Mouse (Mus musculus) induced T-regulatory cell, adult 2 months (primary cell): ENCODE data around the gene Pabpc1l.
"Not testable (repeated sequence)": the region's sequence is repeated elsewhere in the genome, so short reads cannot be mapped to it uniquely, and the experiment has no call there.

Source experiments
- DNase-seq: peaks from one replicate; pipeline ENCODE4 v3.0.0-alpha.2; 2012; ENCODE audit warnings: low read depth

Pabpc1l gene

DNA sequence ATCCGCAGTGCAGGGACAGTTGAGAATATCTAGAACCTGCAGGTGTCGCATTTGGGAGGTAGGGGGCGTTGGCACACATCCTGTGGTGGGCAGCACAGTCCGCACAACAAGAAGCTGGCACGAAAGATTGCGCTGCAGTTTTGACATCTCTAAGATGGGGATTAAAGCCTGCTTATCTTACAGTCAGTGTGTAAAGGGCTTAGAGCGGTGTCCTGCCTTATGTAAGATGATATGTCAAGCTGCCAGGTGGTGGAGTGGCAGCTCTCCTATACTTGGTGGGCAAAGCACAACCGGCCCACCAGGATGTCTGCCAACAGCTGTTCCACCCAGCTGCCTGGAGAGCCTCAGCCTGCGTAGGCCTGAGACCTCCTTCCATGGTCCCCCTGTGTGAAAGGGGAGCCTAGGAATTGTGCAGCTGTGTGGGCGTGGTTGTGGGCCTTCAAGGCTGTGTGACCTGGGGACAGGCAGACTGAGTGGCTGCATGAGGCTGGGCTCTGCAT lies 11.3 kb downstream of the Pabpc1l start:
- peak; percentile 18 for DNase-seq

- DNase-seq: no peak
These were observed 13.3 kb downstream of the Pabpc1l start for GRCm38 (mm10) chr2:164038407-164039028.

DNA sequence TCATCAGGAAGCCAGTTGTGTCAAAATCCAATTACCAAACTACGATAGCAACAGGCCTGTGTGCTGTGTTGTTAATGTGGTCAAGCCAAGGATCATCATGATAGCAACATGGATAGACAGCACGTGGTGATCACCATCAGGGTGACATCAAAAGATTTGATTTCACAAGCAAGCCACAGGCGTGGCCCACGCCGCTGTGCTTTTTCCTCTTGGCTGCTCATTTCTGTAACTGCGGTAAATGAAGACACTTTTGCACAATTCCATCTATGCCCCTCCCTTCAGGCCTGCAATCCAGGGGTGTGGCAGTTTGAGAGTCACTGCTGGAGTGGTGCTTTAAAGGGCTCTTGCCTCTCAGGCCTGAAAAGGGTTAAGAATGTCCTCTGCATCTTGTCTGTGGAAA lies 15.7 kb downstream of the Pabpc1l start:
- DNase-seq: no peak

DNA sequence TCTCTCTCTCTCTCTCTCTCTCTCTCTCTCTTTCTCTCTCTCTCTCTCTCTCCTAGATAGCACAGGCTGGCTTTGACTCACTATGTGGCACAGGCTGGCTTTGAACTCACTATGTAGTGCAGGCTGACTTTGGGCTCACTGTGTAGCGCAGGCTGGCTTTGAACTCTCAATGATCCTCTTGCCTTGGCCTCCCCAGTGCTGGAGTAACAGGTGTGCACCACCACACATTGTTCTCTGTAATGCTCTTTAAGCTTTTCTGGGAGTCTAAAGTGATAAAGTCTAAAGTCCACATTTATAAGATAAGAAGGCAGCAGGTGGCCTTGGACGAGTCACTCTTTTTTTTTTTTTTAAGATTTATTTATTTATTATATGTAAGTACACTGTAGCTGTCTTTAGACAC lies 16.3 kb downstream of the Pabpc1l start:
- no peak for DNase-seq

GRCm38 (mm10) chr2:164047197-164047690 lies 22.0 kb downstream of the Pabpc1l start:
- peak; percentile 93 for DNase-seq

DNA sequence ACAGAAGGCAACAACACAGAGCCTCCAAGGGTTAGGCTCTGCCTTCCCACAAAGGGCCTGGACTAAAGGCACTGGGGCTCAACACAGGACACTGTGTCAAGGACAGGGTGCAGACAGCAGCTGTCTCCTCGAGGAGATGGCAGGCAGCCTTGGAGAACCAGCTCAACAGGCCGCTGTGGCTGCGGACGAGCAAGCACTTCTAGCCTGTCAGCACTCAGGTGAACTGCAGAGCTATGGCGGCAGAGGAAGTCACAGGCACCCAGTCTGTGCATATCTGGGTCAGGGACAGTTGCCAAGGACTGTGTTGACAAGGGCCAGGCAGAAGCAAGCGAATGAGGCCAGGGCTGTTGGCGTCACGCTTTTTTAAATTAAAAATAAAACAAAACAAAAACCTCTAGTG lies 28.5 kb downstream of the Pabpc1l start:
- DNase-seq: no peak

DNA sequence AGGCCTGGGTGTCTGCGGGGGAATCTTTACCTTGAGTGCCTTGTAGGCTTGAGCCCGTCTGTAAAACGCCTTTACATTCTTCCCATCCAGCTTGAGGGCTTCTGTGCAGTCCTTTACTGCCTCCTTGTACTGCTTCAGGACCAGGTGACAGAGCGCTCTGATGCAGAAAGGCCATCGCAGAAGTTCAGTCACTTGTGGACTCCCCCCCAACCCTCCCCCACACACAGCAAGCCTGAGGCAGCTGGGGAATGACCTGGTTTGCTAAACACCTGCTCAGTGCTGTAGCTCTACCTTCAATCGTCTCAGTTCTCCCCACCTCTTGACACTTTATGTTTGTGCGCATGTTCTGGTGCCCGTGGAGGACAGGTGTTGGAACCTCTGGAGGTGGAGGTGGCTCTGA lies 29.4 kb downstream of the Pabpc1l start:
- no peak for DNase-seq

DNA sequence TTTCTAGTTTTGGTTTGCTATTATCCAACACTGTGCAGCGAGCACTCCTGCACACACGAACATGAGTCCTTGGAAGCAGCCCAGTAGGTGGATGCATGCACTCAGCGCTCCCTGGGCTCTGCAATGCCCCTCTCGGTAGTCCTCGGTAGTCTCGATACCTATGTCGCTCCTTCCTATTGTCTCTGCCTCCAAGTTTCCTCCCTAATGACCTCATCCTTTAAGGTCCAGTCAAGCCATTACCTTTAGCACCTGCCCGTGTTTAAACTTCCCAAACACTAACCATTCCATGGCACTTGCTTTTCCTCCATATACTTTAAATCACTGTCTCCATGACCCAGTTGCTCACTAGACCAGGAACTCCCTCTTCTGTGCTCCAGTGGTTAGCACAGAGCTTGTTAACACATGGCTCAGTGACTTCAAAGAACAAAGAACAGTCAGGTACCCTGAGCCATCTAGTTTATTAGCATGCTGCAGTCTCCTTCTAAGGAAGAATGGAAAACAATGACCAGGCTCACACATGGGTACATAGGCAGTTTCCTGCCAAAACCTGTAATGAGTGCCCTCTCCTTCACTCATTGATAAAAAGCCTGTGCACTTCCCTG lies 34.5 kb downstream of the Pabpc1l start:
- DNase-seq: no peak

- DNase-seq: peak; percentile 75
These were observed 45.0 kb downstream of the Pabpc1l start, which contains the start of gene Stk4 for GRCm38 (mm10) chr2:164070142-164070764. Gene Stk4, plus strand, starts transcription at chr2:164070322.

DNA sequence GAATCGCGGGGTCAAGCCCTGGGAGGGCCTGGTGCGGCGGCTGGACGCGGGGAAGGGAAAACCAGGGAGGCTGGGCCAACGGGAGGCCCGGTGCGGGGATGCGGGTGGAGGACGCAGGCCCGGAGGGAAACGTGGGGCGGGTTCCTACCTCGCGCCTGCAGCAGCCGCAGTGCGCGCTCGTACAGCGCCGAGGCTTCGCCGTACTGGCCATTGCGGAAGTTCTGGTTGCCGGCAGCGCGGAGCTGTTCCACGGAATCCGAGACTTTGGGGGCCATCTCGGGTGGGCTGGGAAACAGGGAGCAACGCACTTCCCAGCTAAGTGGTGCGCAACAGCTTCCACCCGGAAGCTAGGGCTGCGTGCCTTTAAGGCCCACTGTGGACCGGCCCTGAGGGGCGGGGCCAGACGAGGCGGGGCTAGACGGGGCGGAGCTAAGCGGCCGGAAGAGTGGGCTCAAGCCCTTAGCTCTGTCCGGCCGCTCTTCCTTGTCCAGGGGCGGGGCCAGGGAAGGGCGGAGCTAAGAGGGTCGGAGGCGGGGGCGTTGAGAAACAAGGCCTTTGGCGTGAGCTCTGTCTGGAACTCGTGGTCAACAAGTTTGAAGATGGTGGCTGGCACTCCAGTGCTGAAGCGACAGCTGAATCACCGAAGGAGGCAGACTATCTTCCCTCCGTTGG lies 45.7 kb downstream of the Pabpc1l start, which contains the start of gene Tomm34:
Gene Tomm34 (minus strand): TSS at position 405 of the 672 bp plus-strand sequence.
- peak; percentile 94 for DNase-seq

DNA sequence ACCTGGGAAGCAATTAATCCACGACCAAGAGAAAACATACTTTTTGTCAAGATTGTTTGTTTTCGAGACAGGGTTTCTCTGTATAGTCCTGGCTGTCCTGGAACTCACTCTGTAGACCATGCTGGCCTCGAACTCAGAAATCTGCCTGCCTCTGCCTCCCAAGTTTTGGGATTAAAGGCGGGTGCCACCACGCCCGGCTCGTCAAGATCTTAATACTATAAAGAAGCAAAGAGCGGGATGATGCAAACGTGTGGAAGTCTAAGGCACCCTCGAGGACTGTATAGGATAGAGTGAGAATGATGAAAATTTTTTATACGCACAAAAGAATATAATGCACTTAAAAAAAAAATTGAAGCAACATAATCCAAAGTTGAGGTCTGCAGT lies 46.2 kb downstream of the Pabpc1l start:
- DNase-seq: not testable (repeated sequence)

DNA sequence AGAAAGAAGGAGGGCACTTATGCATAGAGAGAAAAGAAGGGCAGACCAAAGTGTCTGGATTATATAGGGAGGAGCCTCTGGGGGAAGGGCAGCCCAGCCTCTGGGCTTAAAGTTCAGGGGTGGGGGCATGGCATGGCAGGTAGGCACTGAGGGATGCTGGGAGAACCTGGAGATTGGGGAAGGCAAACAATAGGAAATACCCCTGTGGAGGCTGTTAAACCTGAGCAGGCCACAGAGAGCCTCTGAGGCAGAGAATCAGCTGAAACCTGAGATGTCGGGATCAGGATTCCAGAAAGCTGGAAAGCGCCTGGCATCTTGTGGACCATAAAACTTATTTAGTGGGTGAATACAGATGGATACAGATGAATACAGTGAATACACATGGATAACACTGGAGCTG lies 46.9 kb downstream of the Pabpc1l start:
- no peak for DNase-seq

- DNase-seq: no peak
These were observed 47.9 kb downstream of the Pabpc1l start for GRCm38 (mm10) chr2:164073120-164073519.

DNA sequence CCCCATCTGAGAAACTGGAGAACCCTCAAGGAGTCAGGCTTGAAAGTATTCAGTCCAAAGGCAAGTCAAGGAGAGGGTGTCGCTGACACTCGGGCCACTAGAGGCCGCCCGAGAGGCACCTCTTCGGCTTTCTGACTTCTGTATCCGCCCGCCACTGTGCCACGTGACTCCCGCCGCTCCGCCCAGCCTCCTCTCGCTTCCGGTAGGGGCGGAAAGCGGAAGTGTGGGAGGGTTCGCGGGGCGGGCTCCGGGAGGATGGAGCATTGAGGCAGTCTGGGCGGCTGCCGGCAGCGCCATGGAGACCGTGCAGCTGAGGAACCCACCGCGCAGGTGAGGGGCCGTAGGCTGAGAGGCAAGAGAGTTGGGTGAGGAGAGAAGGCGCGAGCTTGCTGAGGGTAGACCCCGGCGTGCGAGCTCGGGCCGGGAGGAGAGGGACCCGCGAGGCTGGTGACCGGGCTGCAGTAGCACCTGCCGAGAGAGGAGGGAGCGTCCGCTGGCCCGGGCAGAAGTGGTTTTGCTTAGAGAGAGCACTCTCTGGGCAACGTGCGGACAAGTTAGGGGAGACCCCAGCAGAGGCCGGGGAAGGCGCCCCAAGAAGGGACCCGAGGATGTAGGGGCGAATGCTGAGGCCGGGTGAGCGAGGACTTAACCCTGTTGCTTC lies 48.8 kb downstream of the Pabpc1l start:
- peak; percentile 99 for DNase-seq

GRCm38 (mm10) chr2:164075088-164075487 lies 49.8 kb downstream of the Pabpc1l start:
- peak; percentile 78 for DNase-seq

DNA sequence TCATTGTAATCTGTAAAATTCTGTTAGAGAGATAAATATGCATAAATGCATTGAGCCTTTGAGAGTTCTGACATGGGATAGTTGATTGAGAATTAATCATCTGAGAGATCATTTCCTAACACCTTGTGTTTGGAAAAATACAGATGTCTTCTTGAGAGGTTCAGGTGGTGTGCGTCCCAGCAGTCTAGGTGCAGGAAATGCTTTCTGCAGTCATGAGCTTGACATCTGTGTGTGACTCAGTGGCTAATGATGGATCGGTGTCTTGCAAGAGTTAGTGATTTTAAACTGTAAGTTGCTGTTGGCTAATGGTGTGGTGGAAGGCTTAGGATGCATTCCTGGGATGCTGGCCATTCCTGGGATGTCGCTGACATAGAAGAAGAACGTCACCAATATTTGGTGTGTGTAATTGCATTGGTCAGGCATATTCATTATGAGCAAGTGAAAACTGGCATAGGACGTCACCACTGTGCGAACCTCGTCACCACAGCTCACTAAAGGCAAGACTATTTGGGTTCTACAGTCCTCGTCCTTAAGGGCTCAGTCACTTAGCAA lies 51.7 kb downstream of the Pabpc1l start:
- peak; percentile 65 for DNase-seq

GRCm38 (mm10) chr2:164077875-164078274 lies 52.6 kb downstream of the Pabpc1l start:
- peak; percentile 78 for DNase-seq

GRCm38 (mm10) chr2:164079488-164079887 lies 54.2 kb downstream of the Pabpc1l start:
- peak; percentile 93 for DNase-seq

GRCm38 (mm10) chr2:164081577-164081976 lies 56.3 kb downstream of the Pabpc1l start:
- peak; percentile 51 for DNase-seq

- DNase-seq: no peak
These were observed 56.9 kb downstream of the Pabpc1l start for GRCm38 (mm10) chr2:164082175-164082574.

- peak; percentile 94 for DNase-seq
These were observed 58.5 kb downstream of the Pabpc1l start for GRCm38 (mm10) chr2:164083609-164084341.
